Mouse (Mus musculus): Measurements from ENCODE around the gene Slc35f1. TPM values are rescaled to one million over a fixed set of nuclear protein-coding genes. Genes with fewer than 3 reads are reported as not detected.

Gene Slc35f1
- polyA plus RNA-seq, 1 experiment from 2014 or later = 12.6 TPM

DNA sequence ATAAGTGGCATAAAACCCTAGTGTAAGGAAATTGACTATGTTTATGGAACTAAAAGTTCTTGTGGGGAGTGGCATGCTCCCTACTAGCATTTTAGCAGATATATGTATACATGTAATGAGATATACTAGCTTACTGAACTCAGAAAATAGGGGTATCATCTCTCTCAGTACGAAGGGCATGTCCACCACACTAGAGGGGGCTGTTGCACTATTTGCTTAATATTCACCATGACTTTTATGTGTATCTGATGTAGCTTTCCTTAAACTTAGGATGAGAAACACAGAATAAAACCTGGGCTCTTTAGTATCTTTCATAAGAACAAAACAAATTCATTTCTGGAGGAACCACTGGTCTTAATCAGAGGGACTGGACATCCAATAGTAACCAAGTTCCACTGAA, 397.5 kb downstream of the Slc35f1 start:
- no peak for DNase-seq (ENCODE audit: low spot score, missing footprints)
- 80% methylated on average over 1 of the region's 1 CpGs for WGBS

DNA sequence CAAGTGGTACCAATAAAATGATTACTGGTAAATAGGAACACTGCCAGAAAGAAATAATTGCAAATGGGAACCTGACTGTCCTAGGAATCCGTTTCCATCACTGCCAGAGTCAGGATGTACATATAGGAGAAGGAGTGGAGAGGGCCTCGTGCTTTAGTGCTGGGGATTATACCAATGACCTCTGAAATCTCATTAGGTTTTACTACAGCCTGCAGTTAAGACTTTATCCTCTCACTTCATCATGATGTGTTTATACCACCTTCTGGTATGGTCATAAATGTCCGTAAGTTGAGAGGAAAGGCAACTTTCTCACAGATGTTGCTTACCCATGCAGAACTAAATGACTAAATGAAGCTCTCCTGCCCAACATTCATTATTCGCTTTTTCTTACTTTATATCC, 401.2 kb downstream of the Slc35f1 start:
- no peak for DNase-seq (ENCODE audit: low spot score, missing footprints)
- WGBS = 86% methylated on average over 4 of the region's 4 CpGs

More for the DNA sequence above, 397.5 kb downstream of the Slc35f1 start:
- Histone ChIP-seq H3K4me2 (no peak overlapping the region), H3K9me3 (ENCODE audit: control insufficient read depth, low read length) (no peaks in the 10 kb centered on the region), H3K27me3 (ENCODE audit: control insufficient read depth, insufficient read depth, low read length) (no peaks in the 10 kb centered on the region), H3K27ac (ENCODE audit: low read depth, low read length) (no peak overlapping the region), H3K9ac (ENCODE audit: low read length) (no peak overlapping the region), H3K36me3 (ENCODE audit: control insufficient read depth, insufficient read depth, low read length) (no peaks in the 10 kb centered on the region), H3K4me1 (ENCODE audit: control insufficient read depth, insufficient read depth, low read length) (no peaks in the 10 kb centered on the region), H3K4me3 (ENCODE audit: low read depth, low read length) (no peak overlapping the region)
- ATAC-seq (ENCODE audit: low FRiP score) = no peak

DNA sequence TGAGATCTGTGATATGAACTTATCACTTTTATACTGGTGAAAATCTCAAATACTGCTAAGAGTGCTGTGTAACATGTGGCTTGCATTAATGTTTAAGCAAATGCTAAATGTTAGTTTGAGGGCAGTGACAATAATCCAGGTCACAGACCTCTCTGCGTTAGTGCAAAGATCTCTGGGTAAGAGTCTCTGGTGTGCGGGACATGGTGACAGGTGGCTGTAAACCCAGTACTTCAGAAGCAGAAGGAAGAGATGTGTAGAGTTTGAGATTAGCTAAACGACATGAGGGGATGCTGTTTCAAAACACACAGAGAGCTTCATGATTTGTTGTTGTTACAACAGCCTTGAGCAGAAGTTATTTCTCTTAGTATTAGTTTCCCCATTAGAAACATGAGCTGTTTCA, 406.1 kb downstream of the Slc35f1 start:
- no peak overlapping the region for H3K4me3 ChIP-seq (ENCODE audit: low read depth, low read length)
- H3K9me3 ChIP-seq (ENCODE audit: control insufficient read depth, low read length) = no peaks in the 10 kb centered on the region
- ATAC-seq (ENCODE audit: low FRiP score) = no peak
- no peak for DNase-seq (ENCODE audit: low spot score, missing footprints)
- no peak overlapping the region for H3K27ac ChIP-seq (ENCODE audit: low read depth, low read length)
- H3K4me1 ChIP-seq (ENCODE audit: control insufficient read depth, insufficient read depth, low read length) = no peaks in the 10 kb centered on the region
- 79% methylated on average over 3 of the region's 3 CpGs for WGBS
- no peak overlapping the region for H3K9ac ChIP-seq (ENCODE audit: low read length)
- H3K4me2 ChIP-seq = no peak overlapping the region
- no peaks in the 10 kb centered on the region for H3K27me3 ChIP-seq (ENCODE audit: control insufficient read depth, insufficient read depth, low read length)
- no peaks in the 10 kb centered on the region for H3K36me3 ChIP-seq (ENCODE audit: control insufficient read depth, insufficient read depth, low read length)

More for the DNA sequence above, 401.2 kb downstream of the Slc35f1 start:
- H3K4me2 ChIP-seq = no peak overlapping the region
- no peaks in the 10 kb centered on the region for H3K4me1 ChIP-seq (ENCODE audit: control insufficient read depth, insufficient read depth, low read length)
- H3K27ac ChIP-seq (ENCODE audit: low read depth, low read length) = no peak overlapping the region
- H3K27me3 ChIP-seq (ENCODE audit: control insufficient read depth, insufficient read depth, low read length) = no peaks in the 10 kb centered on the region
- no peak overlapping the region for H3K4me3 ChIP-seq (ENCODE audit: low read depth, low read length)
- H3K9me3 ChIP-seq (ENCODE audit: control insufficient read depth, low read length) = no peaks in the 10 kb centered on the region
- H3K36me3 ChIP-seq (ENCODE audit: control insufficient read depth, insufficient read depth, low read length) = no peaks in the 10 kb centered on the region
- ATAC-seq (ENCODE audit: low FRiP score) = no peak
- no peak overlapping the region for H3K9ac ChIP-seq (ENCODE audit: low read length)

DNA sequence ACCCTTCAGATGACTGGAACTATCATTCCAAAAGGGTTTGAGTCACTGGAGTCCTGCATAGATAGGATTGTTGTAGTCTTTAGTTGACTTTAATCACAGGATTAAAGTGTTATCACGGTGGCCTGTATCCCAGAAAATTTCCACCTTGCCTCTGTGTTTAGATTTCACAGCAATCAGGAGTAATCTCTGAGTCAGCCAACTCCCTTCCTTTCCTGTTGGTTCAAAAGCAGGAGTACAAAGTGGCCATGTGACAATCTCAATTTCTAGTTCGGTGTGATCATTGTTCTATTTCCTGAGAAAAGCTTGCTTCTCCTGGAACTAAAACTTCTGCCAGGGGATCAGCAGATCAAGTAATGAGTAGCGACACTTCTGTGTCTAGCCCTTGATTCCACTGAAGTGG, 410.5 kb downstream of the Slc35f1 start:
- H3K4me1 ChIP-seq (ENCODE audit: control insufficient read depth, insufficient read depth, low read length) = no peaks in the 10 kb centered on the region
- no peaks in the 10 kb centered on the region for H3K27me3 ChIP-seq (ENCODE audit: control insufficient read depth, insufficient read depth, low read length)
- H3K4me2 ChIP-seq = no peak overlapping the region
- no peak overlapping the region for H3K9ac ChIP-seq (ENCODE audit: low read length)
- no peak overlapping the region for H3K27ac ChIP-seq (ENCODE audit: low read depth, low read length)
- H3K4me3 ChIP-seq (ENCODE audit: low read depth, low read length) = no peak overlapping the region
- 87% methylated on average over 3 of the region's 3 CpGs for WGBS
- no peak for ATAC-seq (ENCODE audit: low FRiP score)
- H3K36me3 ChIP-seq (ENCODE audit: control insufficient read depth, insufficient read depth, low read length) = no peaks in the 10 kb centered on the region
- DNase-seq (ENCODE audit: low spot score, missing footprints) = no peak
- no peaks in the 10 kb centered on the region for H3K9me3 ChIP-seq (ENCODE audit: control insufficient read depth, low read length)

DNA sequence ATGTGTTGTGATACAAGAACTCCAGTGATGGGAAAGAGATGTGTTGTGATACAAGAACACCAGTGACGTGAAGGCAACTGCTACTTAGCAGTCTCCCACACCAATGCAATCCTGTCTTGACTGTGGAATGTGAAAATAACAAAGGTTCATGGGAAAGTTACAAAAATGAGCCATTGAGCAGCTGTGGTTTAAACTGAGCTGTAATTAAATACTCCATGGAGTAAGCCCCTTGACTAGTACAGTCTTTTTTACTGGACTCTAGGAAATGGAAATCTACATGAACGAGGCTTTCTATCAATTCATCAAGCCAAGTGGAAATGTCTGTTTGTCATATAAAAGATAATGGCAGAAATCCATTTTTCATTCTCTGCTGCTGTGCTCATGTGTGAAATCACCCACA, 411.1 kb downstream of the Slc35f1 start:
- no peaks in the 10 kb centered on the region for H3K4me1 ChIP-seq (ENCODE audit: control insufficient read depth, insufficient read depth, low read length)
- no peak overlapping the region for H3K9ac ChIP-seq (ENCODE audit: low read length)
- no peak overlapping the region for H3K27ac ChIP-seq (ENCODE audit: low read depth, low read length)
- H3K36me3 ChIP-seq (ENCODE audit: control insufficient read depth, insufficient read depth, low read length) = no peaks in the 10 kb centered on the region
- H3K4me3 ChIP-seq (ENCODE audit: low read depth, low read length) = no peak overlapping the region
- no peaks in the 10 kb centered on the region for H3K27me3 ChIP-seq (ENCODE audit: control insufficient read depth, insufficient read depth, low read length)
- DNase-seq (ENCODE audit: low spot score, missing footprints) = no peak
- no peaks in the 10 kb centered on the region for H3K9me3 ChIP-seq (ENCODE audit: control insufficient read depth, low read length)
- no peak overlapping the region for H3K4me2 ChIP-seq
- 90% methylated on average over 2 of the region's 2 CpGs for WGBS
- no peak for ATAC-seq (ENCODE audit: low FRiP score)

DNA sequence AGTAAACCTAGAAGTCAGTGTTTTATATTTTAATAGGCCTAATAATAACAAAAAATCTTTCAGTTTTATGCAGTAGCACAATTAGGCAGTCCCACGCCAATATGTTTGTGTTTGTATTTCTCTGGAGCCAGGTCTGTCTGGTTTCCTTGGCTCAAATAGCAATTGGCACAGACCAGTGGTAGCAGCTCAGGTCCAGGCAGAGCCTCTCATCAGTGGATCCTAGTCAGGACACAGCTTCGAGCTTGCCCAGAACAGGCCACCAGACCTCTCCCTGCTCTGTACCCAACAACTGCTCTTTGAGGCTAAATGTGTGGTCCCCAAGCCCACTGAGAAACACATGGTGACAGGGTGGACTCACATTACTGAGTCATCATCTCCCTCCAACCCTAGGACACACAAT, 412.1 kb downstream of the Slc35f1 start:
- ATAC-seq (ENCODE audit: low FRiP score) (no peak), DNase-seq (ENCODE audit: low spot score, missing footprints) (no peak)
- WGBS = 86% methylated on average over 2 of the region's 2 CpGs
- H3K9me3 ChIP-seq (ENCODE audit: control insufficient read depth, low read length) = no peaks in the 10 kb centered on the region
- H3K4me2 ChIP-seq = no peak overlapping the region
- H3K27ac ChIP-seq (ENCODE audit: low read depth, low read length) = no peak overlapping the region
- H3K4me3 ChIP-seq (ENCODE audit: low read depth, low read length) = no peak overlapping the region
- H3K27me3 ChIP-seq (ENCODE audit: control insufficient read depth, insufficient read depth, low read length) = no peaks in the 10 kb centered on the region
- no peak overlapping the region for H3K9ac ChIP-seq (ENCODE audit: low read length)
- H3K36me3 ChIP-seq (ENCODE audit: control insufficient read depth, insufficient read depth, low read length) = no peaks in the 10 kb centered on the region
- no peaks in the 10 kb centered on the region for H3K4me1 ChIP-seq (ENCODE audit: control insufficient read depth, insufficient read depth, low read length)

DNA sequence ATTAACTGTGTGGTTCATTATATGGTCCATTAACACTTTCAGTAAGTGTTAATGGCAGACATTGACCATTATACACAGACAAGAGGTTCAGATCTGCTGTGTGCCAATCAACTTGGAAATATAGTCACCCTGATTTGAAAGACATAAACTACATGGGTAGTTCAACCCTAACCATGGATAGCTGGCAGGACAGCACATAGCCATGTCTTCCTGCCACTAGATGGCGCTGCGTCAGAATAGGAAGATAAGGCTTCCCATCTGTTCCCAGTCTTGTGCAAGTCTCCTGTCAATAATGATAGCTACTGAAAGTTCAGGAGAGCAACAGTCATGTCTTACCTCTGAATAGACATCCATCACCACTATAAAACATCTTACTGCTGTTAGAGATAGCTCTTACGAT, 424.7 kb downstream of the Slc35f1 start:
- no peak overlapping the region for H3K4me2 ChIP-seq
- 24% methylated on average over 3 of the region's 3 CpGs for WGBS
- no peak overlapping the region for H3K27ac ChIP-seq (ENCODE audit: low read depth, low read length)
- ATAC-seq (ENCODE audit: low FRiP score) (0 out of 2 replicates have a peak, but pooled peaks have one; percentile 46), DNase-seq (ENCODE audit: low spot score, missing footprints) (peak; percentile 87)
- H3K4me3 ChIP-seq (ENCODE audit: low read depth, low read length) = no peak overlapping the region
- H3K4me1 ChIP-seq (ENCODE audit: control insufficient read depth, insufficient read depth, low read length) = no peaks in the 10 kb centered on the region
- no peaks in the 10 kb centered on the region for H3K36me3 ChIP-seq (ENCODE audit: control insufficient read depth, insufficient read depth, low read length)
- no peak overlapping the region for H3K9ac ChIP-seq (ENCODE audit: low read length)
- no peaks in the 10 kb centered on the region for H3K9me3 ChIP-seq (ENCODE audit: control insufficient read depth, low read length)
- no peaks in the 10 kb centered on the region for H3K27me3 ChIP-seq (ENCODE audit: control insufficient read depth, insufficient read depth, low read length)

DNA sequence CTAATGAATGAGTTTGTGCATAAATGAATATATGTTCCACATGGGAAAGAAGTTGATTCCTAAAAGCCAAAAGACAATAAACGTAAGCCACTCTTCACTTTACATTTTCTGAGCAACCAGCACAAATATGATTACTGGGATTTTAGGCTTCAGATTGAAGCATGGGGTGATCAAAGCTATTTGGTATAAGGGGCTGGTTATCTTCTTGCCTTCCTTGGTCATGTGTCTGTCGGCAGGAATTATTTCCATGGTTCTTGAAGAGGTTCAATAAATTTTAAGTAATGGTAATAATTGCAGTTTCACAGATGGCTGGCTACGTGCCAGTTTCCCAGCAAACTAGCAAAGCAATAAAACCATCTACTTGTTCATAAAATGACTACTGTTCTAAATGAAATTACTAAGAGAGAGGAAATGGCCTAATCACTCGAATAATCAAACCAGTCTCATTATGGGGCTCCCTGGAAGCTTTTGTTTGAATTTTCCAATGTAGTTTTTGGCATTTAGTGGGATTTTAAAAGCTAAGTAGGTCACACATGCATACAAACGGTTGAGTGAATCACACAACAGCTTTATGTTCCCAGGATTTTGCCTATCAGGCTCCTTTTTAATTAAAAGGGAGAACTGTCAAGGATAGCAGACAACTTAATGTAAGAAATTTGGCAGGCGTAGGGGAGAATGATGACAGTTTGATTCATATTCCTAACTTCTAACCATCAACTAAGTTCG, 425.5 kb downstream of the Slc35f1 start:
- no peak for DNase-seq (ENCODE audit: low spot score, missing footprints)
- Histone ChIP-seq H3K27me3 (ENCODE audit: control insufficient read depth, insufficient read depth, low read length) (no peaks in the 10 kb centered on the region), H3K27ac (ENCODE audit: low read depth, low read length) (no peak overlapping the region), H3K4me1 (ENCODE audit: control insufficient read depth, insufficient read depth, low read length) (no peaks in the 10 kb centered on the region), H3K9ac (ENCODE audit: low read length) (no peak overlapping the region), H3K4me3 (ENCODE audit: low read depth, low read length) (no peak overlapping the region), H3K4me2 (no peak overlapping the region), H3K9me3 (ENCODE audit: control insufficient read depth, low read length) (no peaks in the 10 kb centered on the region), H3K36me3 (ENCODE audit: control insufficient read depth, insufficient read depth, low read length) (no peaks in the 10 kb centered on the region)
- ATAC-seq (ENCODE audit: low FRiP score) = no peak
- 85% methylated on average over 7 of the region's 7 CpGs for WGBS

DNA sequence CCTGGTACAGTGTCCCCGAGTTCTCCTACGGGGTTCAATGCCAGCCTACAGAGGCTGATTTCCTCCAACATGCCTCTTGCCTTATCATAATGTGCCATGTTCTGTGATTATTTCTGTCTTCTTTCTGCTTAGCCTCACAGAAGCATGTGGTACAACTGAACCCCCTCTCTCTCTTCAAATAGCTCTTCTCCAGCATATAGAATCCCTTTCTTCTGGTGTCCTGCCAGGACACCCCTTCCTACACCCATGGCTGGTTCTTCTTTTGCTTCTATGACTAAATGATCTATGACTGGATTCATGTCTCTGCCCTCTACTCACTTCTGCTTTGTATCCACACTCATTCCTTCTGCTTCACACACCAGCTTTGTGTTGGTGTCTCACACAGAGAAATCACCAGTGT, 430.3 kb downstream of the Slc35f1 start:
- Histone ChIP-seq H3K9me3 (ENCODE audit: control insufficient read depth, low read length) (no peaks in the 10 kb centered on the region), H3K4me2 (no peak overlapping the region), H3K4me1 (ENCODE audit: control insufficient read depth, insufficient read depth, low read length) (no peaks in the 10 kb centered on the region), H3K36me3 (ENCODE audit: control insufficient read depth, insufficient read depth, low read length) (no peaks in the 10 kb centered on the region), H3K27me3 (ENCODE audit: control insufficient read depth, insufficient read depth, low read length) (no peaks in the 10 kb centered on the region), H3K9ac (ENCODE audit: low read length) (no peak overlapping the region), H3K4me3 (ENCODE audit: low read depth, low read length) (no peak overlapping the region), H3K27ac (ENCODE audit: low read depth, low read length) (no peak overlapping the region)
- 98% methylated on average over 2 of the region's 2 CpGs for WGBS
- no peak for ATAC-seq (ENCODE audit: low FRiP score)
- DNase-seq (ENCODE audit: low spot score, missing footprints) = no peak

All from midbrain, embryonic 11.5 days (tissue).